Mouse (Mus musculus): ENCODE data around the gene Ssbp2. TPM values are rescaled to one million over a fixed set of nuclear protein-coding genes. Genes with fewer than 3 reads are reported as not detected.

Ssbp2 gene
- total RNA-seq, 2 experiments from 2014 or later = 37.5 to 44.4 TPM

DNA sequence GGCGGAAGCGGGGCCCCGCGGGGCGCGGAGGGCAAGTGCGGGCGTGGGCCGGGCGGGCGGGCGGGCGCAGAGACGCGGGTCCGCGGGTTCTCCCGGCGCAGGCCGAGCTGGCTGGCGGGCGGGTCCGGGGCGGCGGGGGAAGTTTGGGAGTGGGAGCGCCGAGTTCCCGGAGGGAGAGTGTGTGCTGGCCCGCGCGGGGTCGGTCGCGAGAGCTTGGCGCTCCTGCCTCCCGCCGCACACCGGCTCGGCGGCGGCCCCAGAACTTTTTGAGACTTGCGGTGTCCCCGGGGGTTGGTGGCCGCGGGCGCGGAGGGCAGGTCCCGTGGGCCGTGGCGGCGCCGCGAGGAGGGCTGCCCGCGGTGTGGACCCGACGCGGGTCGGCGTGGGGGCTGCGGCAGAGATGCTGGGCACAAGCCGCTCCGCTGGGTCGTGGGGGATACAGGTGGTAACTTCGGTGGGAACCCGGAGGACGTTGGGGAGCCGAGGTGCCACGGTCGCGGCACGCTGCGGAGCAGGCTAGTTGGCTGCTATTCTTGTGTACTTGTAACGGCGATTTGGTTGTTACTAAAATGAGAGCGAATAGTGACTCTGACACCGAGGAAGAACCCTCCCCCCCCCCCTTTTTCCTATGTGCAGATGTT, 1.7 kb downstream of the Ssbp2 start:
- DNase-seq = peak; percentile 26 to 61

DNA sequence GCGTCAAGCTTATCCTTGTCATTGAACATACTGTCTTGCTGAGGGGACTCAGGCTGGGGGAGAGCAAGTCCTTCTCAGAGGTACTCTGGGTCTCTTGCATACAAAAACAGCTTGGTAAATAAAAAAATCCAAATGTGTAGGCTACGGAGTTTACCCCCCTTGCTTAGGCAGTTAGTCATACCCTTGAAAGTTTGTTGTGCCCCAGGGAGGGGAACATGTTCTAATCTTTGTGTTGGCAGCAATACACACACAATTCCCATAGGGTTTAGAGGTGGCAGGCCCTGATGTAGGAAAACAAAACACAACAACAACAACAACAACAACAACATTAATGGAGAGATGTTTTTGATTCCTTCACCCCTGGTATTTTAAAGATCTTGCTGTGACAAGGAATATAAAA, 2.3 kb downstream of the Ssbp2 start:
- DNase-seq = peak in 1 of 2 experiments; percentile 37

DNA sequence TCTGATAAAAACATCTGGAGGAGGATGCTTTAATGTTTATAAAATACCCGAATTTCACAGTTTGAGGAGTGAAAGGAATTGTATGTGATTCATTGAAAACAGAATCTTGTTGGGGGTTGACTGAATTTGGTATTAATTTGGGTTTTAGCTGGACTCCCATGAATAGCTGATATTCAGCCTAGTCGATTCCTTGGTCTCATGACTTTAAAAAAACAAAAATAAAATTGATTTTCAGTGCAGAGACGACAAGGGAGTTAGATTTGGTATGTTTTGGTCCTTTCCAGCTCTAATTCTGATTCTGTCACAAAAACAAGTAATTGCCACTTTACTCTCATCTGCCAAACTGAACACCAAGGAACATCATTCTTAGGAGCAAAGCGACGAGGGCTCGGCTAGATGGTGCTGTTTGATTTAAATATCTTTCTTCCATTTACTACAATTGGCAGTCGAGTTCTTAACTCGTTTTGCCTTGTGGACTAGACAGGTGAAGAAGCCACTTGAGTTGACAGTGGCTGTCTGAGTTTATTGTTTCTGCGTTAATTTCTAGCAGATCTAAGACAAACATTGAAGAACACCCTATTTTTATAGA, 2.9 kb downstream of the Ssbp2 start:
- peak; percentile 34 to 49 for DNase-seq

DNA sequence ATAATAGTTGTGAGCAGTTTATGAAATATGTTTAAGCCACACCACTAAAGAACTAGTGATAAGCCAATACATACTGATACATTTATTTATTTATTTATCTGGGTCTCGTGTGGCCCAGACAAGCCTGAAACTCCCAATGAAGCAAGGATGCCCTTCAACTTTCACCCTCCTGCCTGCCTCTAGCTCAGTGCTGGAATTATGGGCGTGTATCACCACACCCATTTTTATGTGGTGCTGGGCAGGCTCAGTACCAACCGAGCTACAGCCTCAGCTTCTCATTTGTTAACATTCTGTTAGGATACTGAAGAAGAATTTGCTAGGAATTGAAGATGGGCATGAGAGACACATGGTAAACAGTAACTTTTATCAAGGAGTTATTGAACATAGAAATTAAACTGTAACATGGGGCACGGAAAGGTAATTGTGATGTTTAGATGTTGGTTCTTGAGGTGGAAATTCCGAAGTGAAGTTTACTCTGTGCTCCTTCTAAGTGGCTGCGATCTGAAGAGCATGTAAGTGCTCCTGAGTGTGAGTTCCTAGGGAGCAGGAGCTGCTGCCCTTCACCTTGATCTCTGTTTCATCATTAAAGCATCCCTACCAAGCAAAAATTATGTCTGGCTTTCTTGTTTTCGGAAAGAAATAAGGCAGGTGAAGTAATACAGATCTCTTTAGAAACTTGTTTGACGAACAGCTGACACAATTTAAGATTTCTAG, 5.1 kb downstream of the Ssbp2 start:
- no peak for DNase-seq

DNA sequence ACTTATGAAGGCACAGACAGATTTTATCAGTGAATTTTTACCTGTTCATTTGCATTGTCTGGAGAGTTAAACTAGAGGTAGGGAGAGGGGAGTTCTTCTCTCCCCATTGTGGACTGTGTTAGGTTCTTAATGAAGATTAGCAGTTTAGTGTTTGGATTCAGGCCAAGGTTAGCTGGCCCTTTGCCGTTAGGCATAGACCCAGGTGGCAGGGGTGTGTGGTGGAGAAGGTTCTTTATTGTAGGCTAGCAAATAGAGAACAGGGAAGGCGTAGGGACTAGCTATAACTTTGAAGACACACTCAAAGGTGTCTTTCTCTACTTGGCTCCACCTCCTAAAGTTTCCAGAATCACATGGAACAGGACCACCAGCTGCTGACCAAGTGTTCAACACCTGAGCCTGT, 11.5 kb downstream of the Ssbp2 start:
- peak; percentile 25 to 48 for DNase-seq

DNA sequence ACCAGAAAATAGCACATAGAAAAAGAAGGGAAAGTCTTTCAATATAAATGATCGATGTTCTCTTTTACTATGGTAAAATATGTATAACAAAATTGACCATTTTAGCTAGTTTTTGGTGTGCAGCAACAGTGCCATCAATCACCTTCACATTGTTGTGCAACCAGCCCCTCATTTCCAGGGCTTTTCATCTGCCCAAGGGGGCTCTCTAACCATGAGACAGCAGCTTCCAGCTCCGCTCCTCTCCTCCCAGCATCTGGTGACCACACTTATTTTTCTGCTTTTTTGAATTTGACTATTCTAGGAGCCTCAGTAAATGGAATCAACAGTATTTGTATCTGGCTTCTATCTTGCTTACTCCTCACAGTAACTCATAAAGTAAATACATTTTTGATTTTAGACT, 11.9 kb downstream of the Ssbp2 start:
- no peak for DNase-seq

DNA sequence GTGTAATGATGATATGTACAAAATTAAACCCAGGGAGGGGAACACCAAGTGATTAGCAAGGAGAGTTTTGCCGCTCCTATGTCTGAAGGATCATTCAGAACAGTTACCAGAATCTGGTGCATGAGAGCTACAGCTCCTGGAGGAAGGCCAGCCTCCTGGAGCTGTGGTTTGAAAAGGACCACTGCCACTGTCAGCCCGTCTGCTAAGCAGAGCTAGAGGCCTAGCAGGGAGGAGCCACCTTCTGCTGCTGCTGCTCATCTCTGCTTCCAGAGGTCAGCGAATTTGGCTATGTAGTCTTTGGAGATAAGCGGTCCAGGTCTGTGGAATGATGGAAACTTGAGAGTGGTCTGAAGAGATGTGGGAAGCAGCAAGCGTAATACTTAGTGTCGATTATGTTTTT, 13.4 kb downstream of the Ssbp2 start:
- DNase-seq = peak in 1 of 2 experiments; percentile 28

DNA sequence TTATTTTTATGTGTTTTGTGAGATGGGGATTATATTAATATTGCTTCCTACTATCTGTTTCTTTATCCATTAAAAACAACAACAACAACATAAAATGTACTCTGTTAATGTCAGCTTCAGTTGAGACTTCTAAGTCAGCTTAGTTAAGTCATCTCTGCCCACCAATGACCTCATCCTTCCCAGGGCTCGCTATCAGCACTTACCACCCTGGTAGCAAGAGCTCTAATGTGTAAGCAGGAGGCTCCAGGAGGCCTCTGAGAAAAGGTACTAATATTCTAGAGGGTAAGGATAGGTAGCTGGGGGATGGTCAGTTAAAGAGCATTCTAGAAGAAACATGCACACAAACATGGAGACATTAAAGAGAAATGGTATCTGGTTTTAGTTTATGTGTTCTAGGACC, 13.9 kb downstream of the Ssbp2 start:
- DNase-seq = no peak

DNA sequence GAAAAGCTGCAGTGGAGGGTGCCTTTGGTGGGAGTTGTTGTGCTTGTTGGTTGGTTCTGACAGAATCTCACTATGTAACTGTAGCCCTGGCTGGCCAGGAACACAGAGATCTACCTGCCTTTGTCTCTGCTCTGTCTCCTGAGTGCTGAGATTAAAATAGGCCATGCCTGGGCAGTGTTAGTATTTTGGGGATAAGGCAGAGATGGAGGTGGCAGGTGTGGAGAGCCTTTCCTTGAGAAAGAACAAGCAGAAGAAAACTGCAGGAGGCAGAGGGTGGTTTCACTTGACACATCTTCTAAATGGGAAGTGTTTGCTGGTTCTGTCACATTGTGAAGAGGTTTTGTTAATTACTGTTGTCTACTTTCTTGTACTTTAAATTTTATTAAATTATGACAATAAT, 15.8 kb downstream of the Ssbp2 start:
- DNase-seq = no peak

DNA sequence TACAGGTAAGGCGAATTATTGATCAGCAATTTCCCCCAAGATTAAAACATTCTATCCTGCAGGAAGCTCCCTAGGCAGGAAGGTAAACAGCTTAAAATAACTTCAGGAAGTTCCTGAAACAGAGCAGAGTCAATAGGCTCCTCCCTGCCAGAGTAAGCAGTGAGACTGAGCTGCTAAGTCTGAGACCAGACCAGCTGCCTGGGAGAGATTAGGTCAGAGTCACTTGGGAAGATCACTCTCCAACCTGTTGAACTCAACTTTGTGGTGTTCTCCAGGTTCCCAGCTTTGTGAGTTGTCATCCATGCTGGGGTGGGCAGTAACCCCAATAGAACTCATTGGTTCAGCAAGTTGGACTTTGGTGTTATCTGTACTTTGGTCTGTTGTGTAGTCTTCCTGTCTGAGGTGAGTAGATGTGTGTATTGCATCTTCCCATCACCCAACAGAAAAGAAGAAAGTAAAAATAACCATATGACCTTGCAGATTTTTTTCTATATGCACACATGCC, 16.6 kb downstream of the Ssbp2 start:
- DNase-seq = no peak

DNA sequence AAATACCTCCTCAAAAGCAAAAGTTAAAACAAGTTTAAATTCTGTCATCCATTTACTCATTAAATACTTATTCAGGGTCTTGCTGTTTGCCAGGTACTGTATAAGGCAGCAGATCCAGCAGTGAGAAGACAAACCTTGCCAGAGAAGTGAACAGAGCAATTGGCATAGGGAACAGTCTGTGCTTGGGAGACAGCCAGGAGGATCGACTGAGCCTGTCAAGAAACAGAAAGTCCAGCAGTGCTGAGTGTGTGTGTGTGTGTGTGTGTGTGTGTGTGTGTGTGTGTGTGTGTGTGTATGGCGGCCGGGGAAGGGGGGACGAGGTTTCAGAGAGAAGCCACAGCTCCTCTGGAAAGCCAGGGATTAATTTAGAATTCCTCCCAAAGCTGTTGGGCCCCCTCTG, 17.9 kb downstream of the Ssbp2 start:
- peak; percentile 72 to 81 for DNase-seq

DNA sequence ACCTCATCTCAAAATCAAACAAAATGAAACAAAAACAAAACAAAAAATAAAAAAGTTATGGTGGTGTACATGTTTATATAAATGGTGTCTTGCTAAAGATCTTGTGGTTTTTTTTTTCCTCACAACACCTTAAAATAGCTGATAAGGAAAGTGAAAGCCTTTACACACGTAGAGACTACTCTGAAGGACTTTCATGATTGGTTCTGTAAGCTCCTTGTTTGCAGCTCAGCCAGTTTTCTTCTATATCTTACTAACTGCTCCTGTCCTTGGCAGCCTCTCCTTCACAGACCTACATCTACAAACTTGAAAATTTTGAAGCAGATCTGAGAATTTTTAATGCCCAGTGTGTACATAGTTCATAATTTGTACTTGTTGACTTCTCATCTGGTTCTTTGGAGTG, 24.2 kb downstream of the Ssbp2 start:
- DNase-seq = no peak

DNA sequence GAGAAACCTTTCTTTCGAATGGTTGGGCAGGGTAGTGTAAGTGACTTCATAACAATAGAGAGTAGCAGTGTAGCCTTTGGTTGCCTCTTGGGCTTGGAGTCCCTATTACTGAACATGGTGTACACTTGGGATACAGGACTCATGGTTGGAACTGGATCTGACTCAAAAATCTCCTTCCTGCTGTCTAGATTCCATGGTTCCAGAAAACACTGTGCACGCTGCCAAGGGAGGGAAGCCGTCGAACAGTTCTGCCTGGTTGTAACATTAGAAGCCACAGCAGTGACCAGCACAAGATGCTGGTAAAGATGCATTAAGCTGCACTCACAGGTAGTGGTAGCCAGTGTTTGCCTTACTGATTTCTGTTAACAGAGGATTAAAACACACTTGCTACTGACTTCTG, 32.0 kb downstream of the Ssbp2 start:
- DNase-seq = peak; percentile 35 to 57

DNA sequence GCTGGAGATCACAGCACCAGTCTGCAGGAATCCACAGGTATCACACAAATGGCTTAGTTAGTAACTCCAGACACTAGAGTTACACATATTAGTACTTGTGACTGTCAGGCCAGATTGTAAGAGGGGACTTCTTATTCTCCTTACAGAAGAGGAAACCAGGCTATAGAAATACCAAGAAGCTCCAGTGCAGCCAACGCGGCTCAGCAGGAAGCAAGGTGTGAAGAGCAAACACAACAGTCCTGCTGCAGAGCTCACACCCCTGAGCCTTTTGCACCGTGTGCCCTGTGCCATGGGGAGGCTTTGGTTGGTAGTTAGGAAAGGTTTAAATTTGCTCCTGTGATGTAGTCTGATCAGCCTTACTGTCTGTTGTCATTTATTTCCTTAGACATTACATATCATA, 37.0 kb downstream of the Ssbp2 start:
- no peak for DNase-seq

DNA sequence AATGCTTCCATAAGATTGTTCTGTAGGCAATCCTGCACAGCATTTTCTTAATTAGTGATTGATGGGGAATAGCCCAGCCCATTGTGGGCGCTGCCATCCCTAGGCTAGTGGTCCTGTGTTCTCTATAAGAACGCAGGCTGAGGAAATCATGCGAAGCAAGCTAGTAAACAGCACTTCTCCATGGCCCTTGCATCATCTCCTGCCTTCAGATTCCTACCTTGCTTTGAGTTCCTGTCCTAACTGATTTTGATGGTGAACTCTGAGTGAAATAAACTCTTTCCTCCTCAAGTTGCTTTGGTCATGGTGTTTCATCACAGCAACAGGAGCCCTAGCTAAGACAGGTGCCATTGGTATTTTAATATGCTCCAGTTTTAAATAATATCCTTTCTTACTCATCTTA, 41.7 kb downstream of the Ssbp2 start:
- no peak for DNase-seq

DNA sequence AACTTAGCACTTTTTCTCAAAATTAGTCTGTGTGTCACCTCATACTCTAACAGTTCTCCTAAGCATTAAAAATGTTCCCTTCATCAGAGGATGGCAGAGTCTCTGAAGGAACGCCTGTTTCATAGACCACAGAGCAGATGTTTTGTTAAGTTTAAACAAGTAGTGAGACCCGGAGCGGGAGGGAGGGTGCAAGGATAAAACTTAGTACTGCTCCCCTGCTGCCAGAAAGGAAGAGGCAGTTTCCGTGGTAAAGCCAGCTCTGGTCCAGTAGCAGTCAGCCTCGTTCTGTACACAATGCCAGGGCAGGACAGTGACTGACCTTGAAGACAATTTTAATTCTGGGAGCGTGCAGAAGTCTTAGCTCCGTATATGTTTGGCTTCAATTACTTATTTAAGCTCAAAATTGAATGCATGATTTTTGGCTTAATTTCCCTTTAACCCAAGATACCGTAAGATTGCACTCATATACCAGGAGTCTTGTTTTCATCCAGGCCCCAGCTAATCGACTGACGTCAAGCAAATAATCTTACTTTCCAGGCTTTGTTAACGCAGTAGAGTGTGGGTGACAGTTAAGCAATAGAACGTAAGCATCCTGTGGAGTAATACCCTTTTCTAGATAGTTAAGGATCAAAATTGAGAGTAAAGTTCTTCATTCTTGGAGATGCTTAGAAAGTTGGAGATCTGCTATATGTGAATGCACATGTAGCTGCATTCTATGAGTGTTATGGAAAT, 42.7 kb downstream of the Ssbp2 start:
- no peak for DNase-seq

DNA sequence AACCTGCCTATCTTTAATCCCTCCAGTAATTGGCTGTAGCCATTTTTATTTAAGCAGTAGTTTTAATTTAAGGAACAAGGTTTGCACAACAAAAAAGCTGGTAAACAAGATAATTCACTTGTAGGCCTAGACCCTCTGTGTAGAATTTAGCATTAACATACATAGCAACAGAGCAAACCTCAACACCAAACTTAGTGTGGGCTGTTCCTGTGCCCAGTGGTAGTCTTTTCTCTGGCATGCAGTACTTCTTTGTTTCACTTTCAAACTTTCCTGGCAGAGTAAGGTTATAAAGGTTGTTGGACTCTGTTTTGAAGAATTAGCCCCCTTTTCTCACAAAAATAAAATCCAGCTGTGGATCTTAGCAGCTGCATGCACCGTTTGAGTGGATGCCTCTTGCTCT, 48.9 kb downstream of the Ssbp2 start:
- DNase-seq = no peak

DNA sequence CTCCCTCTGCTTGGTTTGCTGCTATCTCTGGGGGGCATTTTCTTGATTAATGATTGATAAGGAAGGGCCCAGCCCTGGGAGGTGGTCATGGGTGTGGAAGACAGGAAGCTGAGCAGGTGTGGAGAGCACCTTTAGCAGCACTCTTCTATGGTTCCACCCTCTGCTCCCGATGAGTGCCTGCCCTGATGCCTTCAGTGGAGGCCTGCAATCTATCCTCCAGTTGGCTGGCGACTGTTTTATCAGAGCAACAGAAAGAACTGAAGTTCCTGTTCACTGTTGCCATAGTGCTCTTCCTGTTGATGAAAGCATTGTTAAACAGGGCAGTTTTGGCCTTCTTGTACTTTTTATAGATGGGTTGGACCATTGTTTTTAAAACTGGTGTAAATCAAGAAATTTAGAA, 49.4 kb downstream of the Ssbp2 start:
- peak in 1 of 2 experiments; percentile 39 for DNase-seq

DNA sequence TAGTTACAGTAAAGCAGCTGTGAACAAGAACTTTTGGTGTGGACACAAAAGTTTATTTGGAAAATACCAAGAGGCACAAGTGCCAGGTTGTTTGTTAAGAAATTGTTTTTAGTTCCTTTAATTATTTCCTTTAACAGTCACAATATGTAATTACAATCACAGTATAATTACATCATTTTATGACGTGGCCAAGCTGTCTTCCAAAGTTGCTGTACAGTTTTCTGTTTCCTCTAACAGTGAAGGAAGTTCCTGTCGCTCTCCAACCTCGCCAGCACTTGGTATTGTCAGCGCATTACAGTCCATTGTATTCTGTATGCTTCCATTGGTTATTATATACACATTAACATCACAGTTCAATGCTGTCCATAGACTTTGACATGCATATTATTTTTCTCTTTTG, 54.9 kb downstream of the Ssbp2 start:
- no peak for DNase-seq

DNA sequence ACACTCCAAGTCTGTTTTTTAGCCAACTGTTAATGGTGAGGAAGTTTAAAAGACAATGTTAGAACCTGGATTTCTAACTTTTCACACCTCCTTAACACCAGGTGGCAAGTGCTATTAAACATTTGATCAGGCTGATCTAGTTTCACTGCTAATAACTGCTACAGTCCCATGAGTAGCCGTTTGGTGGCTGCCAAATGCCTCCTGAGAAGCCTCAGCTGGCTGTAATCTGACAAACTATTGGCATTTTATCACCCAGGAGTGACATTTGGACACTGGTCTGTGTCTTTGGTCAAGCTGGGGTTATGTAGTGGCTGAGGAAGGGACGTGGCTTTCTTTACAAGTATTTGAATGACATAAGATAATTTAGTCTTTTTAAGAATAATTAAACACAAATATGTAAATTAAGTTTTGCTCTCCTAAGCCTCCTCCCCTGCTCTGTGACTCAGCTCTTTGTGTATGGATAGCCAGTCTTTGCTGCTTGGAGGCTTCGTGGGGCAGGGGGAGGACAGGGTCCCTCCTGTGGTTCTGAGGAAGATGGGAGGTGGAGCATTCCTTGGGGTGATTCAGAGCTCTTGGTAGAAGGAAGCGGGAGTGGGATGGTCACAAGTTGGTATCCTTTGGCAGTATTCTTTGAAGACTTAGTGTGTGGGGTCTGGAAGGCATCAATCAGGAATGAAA, 60.1 kb downstream of the Ssbp2 start:
- no peak for DNase-seq

DNA sequence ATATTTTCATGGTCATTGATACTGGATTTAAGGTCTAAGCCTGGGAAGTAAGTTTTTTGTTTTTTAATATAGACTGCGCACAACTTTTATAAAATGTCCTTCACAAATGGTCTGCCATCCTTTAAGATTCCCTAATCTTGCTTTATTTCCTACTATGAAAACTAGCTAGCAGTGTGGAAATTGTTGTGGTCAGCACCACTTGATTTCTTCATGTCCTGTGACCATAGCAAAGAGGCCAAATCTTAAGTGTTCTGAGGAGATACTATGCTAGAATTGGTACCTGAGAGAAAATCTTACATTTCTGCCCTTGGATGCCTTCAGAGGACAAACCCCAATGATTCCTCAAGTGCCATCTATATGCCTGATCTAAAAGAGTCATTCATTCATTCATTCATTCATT, 60.9 kb downstream of the Ssbp2 start:
- no peak for DNase-seq

DNA sequence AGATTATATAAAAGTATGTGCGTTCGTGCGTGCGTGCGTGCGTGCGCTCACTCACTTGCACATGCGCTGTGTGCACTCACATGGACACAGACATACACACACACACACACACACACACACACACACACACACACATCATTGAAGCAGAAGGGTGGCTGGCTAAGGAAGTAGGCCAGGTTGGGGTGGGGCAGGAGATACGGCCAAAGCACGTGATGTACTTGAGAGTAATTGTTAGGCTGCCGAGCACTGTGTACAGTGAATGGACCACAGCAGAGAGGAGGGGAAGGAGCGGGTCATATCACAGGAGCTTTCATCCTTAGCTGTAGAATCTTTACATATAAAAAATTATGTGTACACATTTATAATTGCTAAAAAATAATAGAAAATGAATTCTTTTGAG, 66.0 kb downstream of the Ssbp2 start:
- no peak for DNase-seq

Data from heart, adult 18-20 months (tissue).